Mouse (Mus musculus): ENCODE data around the gene Muc4.

Muc4 gene

DNA sequence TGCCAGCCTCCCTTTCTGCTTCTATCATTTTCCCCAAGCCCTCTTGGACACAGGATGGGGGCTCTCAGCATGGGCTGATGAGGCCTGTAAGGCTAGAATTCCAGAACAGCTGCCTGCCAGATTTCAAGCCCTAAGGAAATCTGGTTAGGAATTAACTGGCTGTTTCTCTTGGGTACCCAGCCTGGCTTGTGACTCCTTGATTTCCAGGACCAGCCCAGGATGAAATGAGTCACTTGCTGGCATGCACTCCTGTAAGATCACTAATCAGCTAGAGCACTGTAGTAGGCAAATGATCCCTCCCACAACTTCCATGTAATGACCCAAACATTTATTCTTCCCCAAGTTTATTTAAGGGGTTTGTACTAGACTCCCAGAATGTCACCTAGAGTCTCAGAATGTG, 7.4 kb upstream of the Muc4 start:
- no peak for DNase-seq

DNA sequence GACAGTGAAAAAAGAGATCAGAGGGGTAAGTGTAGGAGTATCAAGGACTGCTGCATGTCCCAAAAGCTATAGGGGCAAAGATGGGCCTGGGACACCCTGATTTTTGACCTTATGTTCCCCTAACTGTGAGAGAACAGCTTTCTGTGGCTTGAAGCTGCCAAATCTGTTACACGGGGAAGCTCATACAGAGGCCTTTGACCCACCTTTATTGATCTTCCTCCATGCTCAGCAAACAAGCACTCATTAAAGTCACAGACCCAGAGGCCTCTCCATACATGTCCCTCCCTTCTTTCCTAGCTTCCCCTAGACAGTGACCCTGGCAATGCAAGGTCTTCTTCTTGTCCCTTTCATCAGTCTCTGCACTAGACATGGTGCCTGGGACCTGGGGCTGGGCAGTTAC, 7.0 kb upstream of the Muc4 start:
- no peak for DNase-seq

DNA sequence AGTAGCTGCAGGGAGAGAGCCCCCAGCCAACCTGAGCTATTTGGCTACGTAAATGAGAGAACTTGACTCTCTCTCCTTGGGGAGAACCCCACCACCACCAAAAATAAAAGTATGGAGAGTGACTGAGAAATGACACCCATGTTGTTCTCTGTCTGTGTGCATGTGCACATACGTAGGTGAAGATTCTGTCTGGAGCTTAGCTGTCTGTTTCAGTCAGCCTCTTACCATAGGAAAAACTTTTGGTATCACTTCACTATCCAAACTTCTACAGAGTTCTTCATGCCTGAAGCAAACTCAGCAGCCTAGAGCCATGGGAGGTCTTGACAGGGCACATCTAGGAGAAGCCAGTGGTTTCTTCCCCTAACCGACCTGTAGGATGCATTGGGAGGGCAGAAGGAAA, 2.5 kb upstream of the Muc4 start:
- no peak for DNase-seq

DNA sequence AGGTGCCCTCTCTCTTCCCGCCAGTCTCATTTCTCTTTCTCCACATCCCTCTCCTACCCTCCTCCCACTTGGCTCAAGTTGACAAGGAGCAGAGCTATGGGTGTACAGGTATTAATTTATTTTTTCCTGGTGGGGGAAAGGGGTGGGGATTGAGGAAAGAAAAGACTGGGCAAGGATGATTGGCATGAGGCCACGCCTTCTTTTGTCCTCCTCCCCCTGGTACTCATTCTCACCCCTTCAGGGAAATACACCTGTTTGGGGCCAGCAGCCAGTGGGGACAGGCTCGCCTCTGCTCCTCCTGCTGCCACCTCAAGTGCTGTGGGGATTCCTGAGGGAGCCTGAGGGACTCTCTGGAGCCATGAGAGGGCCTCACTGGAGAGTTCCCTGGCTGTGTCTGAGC, 336 bp downstream of the Muc4 start:
- no peak for DNase-seq

DNA sequence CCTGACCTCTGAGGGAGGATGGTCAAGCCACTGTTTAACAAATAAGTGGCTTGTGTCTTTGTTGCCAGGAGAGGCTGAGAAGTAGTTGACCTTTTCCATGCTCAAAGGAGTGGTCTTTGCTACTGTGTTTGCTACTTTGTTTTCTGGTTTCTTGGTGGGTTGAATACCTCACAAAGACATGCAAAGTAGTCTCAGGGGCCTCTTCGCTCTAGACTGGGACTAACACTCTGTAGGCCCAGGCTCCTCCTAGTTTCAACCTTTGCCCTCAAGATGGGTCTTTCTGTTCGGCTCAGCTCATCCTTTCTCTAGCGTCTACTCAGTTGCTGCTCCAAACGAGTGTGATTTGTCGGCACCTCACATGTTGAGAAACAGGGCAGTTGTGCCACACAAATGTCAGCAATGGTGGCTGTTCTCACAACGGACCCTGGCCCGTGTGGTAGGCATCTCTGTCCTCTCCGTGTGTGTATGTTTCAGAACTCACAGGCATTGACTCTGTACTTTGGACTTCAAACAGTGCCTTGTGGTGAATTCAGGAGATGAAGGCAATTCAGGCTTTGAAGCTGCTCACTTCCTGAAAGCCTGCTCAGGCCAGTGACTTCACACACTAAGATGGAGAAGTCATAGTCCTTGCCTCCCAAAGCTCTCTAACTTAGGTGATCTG, 4.4 kb downstream of the Muc4 start:
- no peak for DNase-seq

DNA sequence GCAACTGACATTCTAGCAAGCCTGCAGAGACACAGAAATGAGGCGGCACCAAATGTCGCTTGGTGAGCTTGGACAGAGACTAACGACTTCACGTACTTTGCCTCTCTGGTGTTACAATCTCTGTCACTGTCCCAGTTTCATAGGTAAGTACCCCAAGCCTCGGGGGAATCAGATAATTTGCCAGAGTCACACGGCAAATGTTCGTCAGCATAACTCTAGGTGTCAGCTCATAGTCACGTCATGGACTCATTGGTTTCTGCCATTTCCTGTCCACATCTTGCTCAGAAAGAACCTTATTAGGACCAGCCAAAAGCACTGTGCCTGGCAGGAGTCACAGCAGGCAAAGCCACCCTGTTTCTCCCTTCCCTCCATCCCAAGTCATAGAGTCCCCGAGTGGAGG, 5.7 kb downstream of the Muc4 start:
- DNase-seq, result no peak

DNA sequence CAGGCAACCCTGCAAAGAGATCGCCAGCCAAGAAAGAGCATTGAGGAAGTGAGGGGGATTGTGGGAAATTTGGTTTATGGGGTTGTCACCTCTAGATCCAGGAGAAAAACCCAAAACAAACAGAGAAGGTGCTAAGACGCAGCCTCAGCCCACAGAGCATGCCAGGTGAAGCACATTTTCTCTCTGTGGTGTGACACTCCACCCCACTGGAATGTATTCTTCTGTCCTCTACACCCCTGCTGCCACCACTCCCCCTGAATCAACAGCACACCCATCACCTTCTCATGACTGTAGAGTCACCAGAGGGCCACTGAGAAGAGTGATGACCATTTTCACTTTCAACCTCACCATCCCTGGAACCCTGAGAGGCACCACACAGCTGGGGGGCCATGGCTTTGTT, 7.0 kb downstream of the Muc4 start:
- no peak for DNase-seq

DNA sequence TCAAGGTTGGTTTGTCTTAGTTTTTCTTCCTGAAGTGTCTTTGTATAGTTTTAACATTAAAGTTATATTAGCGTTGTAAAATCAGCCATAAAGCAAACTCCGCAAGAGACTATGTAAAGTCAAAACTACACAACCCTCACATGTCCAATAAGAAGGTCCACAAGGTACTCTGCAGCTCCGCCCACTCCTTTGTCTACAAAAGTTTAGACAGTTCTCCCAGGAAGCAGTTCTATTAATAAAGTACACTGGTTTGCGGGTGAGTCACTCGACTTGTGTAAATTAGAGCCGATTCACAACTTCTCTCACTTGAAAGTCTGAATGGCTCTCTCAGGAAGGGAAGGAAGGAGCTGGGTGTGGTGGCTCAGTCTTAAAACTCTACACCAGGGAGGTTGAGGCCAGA, 10.2 kb downstream of the Muc4 start:
- DNase-seq, result no peak

DNA sequence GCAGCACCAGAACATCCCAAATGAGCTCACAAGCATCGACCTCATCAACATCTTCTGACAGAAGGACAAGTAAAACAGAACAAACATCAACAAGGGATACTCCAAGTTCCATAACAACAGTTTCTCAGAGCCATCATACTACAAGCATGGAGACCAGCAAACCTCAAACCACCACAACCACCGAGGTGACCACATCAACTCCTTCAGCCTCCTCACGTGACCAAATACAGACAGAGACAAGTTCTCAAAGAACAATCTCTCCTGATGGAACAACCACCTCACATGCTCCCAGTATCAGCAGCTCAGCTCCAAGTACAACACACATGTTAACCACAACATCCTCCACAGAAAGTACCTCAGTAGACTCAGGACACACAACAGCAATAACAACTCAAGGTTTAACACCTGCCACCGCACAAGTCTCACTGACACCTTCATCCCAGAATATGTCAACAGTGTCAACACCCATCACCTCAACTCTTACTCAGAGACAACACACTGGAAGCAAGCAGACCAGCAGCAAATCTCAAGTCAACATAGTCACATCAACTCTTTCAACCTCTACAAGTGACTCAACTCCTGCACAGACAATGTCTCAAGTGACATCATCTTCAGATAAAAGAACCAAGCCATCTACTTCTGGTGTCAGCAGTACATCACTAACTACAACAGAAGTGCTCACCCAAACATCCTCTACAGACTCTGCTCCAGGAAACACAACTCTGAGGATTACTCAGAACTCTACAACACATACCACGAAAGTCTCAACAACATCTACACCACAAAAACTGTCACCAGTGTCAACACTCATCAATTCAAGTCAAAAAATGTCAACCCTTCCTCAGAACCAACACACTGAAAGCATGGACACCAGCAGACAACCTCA, 14.8 kb downstream of the Muc4 start:
- no peak for DNase-seq

DNA sequence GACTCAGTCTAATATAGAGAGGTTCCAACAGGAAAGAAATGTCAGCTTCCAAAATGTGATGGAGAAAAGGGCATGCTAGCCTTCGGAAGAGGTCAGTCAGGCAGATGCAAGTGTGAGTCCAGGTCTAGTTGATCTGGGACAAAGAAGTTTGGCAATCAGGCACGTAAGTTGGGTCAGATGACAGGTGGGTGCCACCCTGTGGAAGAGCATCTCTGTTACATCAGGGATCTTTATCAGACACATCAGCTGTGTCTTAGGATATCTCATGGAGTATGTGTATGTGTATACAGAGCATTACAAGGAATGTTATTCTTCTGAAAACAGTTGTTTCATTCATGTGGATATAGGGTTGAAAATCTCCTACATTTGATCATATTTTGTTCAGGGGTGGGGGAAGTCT, 28.9 kb downstream of the Muc4 start:
- no peak for DNase-seq

DNA sequence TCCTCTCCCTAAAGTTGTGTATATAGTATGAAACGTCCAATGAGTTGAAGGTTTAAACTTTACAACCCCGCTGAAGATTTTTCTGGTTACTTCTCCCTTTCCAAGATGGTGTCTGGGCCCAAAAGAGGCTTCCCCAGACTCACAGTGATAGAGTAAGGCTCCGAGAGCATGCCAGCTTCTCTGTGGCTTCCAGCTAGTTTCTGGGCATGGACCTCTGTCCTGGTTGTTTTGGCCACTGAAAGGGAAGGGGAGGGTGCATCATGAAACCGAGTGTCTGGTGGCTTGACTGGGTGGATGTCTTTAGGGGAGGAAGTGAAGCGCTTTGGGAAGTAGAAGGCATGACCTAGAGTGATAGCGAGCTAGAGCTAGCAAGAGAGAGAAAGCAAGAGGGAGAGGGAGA, 29.3 kb downstream of the Muc4 start:
- peak; percentile 43 to 44 for DNase-seq

DNA sequence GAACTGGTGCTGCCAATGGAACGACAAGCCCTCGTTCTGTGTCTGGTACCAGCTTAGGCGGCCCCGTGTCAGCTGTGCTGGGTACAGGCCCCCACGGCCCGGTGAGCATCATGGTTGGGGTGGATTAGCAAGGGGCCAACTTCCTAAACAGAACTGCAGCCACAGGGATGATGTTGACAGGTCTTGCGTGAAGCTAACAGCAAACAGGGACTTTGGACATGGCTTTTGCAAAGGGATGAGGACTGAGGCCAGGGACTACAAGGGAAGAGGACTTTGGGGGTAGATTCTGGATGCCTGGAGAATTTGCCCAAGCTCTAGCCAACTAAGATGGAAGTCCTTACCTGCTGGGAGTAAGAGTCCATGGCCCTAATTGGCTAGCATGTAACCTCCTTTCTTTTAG, 31.2 kb downstream of the Muc4 start:
- no peak for DNase-seq

DNA sequence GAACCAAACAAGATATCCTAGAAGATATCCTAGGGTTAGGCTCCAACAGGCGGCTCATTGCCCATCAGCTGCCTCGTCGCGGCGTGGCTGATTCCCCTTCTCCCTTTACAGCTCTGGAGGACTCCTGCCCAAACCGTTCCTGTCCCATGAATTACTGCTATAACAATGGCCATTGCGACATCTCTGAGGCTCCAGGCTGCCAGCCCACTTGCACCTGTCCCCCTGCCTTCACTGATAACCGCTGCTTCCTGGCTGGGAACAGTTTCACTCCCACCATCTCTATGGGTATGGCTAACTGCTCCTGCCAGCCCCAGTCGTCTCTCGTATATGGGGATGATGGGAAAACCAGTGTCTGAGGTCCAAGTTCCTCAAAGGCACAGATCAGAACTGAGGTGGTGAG, 41.0 kb downstream of the Muc4 start:
- DNase-seq, result no peak

DNA sequence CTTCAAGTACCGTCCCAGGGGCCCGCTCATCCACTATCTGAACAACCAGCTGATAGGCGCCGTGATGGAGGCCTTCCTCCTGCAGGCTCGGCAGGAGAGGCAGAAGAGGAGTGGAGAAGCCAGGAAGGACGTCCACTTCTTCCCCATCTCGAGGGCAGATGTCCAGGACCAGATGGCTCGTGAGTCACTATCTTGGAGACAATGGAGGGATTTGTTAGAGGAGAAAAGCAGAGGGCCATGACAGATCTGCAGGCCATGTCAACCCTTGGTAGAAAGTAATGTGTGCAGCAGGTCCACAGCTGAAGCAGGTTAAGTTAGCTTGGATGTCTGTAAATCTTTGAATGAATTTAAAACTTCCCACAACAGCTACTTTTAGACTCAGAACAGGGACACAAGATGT, 43.3 kb downstream of the Muc4 start:
- peak in 1 of 2 experiments; percentile 17 for DNase-seq

DNA sequence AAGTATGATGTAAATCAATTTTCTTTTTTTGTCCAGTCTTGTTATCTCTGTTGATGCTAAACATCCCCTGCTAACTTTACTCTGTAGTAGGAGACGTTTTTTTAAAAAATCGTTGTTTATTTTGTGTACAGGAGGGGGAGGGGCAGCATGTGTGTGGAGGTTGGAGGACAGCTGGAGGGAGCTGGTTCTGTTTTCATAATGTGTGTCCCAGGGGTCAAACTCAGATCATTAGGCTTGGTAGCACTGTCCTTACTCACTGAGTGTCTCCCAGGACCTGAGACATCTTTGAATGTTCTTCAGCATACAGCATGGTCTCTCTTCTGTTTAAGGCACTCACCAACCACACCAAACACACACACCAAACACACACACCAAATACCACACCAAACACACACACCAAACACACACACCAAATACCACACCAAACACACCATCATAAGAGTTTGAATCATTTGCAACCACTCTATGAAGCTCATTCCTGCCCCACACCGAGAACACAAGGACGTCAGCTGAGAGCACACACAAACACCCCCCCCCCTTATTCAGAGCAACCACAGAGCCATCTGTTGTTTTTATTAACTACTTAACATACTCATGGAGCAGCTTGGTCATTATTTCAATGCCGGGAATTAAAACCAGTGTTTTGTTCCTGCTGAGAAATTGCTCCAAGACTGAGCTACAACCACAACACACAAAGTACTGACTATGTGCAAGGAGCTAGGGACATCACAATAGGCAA, 47.8 kb downstream of the Muc4 start:
- DNase-seq, result no peak

DNA sequence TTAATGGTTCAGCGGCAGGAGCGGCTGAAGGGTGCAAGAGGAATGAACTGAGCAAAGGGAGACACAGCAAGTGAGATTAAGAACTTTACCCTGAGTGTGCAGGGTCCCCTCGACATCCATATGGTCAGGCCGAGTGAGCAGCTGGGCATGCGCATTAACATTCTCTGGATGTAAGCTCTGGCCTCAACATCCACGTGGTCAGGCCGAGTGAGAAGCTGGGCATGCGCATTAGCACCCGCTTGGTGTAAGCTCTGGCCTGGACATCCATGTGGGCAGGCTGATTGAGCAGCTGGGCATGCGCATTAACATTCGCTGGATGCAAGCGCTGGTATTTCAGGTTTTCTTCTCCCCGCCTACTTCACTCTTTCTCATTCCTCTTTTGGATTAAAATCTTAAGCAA, 49.2 kb downstream of the Muc4 start:
- peak in 1 of 2 experiments; percentile 22 for DNase-seq

DNA sequence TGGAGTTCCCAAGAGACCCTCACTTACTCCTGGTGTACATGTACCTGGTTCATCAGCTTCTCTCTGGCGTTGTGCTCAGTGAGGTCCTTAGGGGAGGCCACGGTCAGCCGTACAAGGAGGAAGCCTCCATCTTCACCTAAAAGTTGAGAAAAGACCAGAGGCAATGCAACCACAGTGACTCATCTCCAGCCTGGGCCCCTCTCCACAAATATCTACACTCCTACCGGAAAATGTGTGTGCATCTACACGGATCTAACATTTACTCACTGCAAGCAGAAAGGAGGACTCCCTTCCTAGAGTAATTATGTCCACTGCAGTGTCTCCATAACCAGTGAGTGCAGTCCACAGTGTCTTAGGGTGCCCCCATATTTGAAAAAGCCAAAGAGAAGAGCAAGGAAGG, 54.4 kb downstream of the Muc4 start:
- no peak for DNase-seq

DNA sequence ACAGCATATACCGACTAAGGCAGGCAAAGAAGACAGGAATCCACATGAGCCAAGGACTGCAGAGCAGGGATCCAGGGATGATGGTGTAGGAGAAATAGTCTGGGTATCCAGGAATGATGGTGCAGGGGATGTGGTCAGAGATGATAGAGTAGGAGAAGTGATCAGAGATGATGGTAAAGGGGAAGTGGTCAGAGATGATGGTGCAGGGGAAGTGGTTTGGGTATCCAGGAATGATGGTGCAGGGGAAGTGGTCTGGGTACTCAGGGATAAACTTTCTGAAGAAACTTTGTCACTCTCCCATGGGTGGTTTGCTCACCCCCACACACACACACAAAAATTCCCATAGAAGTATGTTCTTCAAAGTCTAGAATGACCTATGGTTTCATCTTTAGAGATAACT, 59.5 kb downstream of the Muc4 start:
- DNase-seq, result no peak

DNA sequence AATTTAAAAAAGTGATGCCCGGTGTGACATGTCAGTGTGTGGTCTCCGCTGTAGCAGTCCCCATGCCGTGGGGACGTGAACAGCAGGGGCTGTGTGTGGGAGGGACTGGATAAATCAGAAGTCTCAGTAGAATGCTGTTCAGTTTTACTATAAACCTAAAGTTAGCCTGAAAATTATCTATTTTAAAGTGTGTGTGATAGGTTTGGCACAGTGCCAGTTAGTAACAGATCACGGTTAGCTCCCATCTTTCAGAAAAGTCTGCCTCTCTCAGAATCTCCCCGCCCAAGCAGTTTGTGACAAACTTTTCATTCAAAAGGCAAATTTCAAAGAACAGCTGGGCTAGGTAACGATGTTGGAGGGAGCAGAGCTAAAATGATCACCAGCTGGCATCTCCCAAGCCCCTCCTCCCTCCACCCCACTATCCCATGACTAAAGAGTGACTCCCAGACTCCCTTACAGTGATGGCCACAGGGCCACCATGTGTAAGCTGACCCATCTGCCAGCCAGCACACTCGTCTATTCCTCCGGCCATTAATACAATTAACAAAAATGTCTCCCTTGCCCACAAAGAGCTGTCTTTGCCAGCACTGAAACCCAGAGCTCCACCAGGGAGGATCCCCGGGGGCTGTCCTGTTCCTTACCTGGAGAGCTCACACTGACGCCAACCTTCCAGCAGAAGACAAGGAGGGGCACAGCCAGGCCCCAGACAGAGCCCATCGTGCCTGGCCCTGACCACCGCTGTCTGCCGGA, 61.2 kb downstream of the Muc4 start:
- DNase-seq, result no peak

DNA sequence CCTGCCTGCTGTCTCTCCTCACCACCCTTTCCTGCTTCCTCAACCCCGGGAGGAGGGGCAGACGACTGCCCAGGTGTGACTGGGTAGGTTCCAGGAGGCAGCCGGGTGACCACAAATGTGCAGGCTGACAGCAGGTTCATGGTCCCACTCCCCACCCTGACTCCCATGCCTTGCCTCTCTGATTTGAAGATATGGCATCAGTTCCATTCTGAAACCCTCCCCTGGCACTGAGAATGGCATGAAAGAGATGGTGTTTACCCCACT, 61.7 kb downstream of the Muc4 start, which contains the start of gene Muc20:
Gene Muc20 (minus strand): TSS at position 10 of the 264 bp plus-strand sequence.
- no peak for DNase-seq

DNA sequence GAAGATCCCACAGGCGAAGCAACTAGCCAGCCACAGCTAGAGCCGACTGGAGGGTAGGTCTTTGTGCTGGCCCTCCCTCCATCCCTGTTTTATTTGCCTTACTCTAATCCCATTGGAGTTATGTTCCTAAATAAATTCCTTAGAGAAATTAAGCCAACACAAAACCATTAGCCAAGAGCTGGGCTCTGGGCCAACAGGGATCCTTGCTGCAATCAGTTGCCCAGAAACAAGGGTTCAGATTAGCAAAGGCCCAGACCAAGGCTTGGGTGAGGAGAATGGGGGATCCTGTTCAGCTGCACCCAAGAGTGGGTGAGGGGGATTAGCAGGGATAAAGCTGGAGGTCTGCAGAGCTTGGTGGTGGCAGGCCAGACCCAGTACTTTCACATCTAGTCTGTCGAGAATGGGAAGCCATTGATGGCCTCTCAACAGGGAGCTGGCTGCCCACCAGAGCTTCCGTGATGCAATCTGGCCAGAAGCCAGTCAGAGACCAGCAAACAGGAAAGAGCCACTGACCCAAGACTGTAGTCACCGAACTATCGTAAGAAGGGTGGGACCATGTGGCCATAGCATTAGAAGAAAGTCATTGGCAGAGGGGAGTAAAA, 67.7 kb downstream of the Muc4 start:
- DNase-seq, result peak; percentile 88 to 90

DNA sequence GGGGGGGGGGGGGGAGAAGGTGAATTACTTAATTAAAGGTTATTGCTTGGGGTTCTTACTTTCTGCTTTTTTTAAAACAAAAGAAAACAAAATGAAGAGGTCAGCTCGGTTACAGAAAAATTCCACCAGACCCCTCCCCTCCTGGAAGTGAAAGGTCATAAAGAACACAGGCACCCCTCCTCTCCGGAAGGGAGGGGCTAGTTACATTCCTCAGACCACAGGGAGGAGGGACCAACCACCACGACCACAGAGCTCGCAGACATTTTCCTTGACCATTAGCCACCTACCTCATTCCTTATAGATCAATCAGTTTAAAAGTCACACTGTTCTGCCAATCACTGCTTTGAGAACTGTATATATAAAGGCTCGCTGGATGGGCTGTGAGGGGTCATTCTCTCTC, 68.2 kb downstream of the Muc4 start:
- DNase-seq, result no peak

DNA sequence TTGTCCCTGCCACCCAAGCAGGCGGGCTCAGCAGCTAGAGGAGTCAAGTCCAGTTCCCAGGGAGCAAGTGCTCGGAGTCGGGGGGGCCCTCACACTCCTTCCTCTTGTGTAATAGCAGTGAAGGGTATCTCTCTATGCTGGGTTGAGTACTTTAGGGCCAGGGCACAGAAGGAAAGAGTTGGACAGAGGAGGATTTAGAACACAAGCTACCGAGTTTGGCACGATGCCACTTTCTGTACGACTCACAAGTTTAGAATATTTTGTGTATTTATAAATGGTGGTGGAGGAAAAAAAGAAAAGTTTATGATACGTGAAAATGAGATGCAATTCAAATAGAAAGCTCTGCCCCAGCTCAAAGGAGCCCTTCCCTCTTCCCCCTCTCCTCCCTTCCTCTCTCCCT, 69.5 kb downstream of the Muc4 start:
- DNase-seq, result peak in 1 of 2 experiments; percentile 16
